Mouse (Mus musculus) heart, embryonic 16.5 days (tissue): ENCODE data around the gene Hcfc1r1. TPM values are rescaled to one million over a fixed set of nuclear protein-coding genes. Genes with fewer than 3 reads are reported as not detected.

Experiments
- ATAC-seq: fragments of 200-750 bp; cut with Nextera tagmentation; replicated peaks from 2 replicates; pipeline ENCODE4 v1.8.0; 2017; ENCODE audit warnings: moderate number of reproducible peaks; ENCODE audit not compliant: insufficient read depth, low FRiP score; ENCODE audit errors: extremely low read depth
- H3K27ac ChIP-seq: fragments of 300-500 bp; sonication (generic); 2 replicates; pipeline ENCODE4 v1.5.1; 2014; ENCODE audit warnings: mild to moderate bottlenecking, low read length, control low read depth, moderate library complexity
- H3K27me3 ChIP-seq: fragments of 300-500 bp; sonication (generic); 2 replicates; pipeline ENCODE4 v1.6.1; 2014; ENCODE audit warnings: low read length, mixed read lengths; ENCODE audit not compliant: control insufficient read depth, insufficient read depth
- H3K36me3 ChIP-seq: fragments of 300-500 bp; sonication (generic); 2 replicates; pipeline ENCODE4 v1.6.1; 2014; ENCODE audit not compliant: control insufficient read depth, insufficient read depth
- H3K4me1 ChIP-seq: fragments of 300-500 bp; sonication (generic); 2 replicates; pipeline ENCODE4 v1.6.1; 2014; ENCODE audit warnings: low read length, mixed read lengths; ENCODE audit not compliant: control insufficient read depth, insufficient read depth
- H3K4me2 ChIP-seq: fragments of 300-500 bp; sonication (generic); 2 replicates; pipeline ENCODE4 v1.6.1; 2014; ENCODE audit warnings: low read depth, mild to moderate bottlenecking, control low read depth, low read length
- H3K4me3 ChIP-seq: fragments of 300-500 bp; sonication (generic); 2 replicates; pipeline ENCODE4 v1.5.1; 2014; ENCODE audit warnings: mild to moderate bottlenecking, control low read depth, low read length
- H3K9ac ChIP-seq: fragments of 300-500 bp; sonication (generic); 2 replicates; pipeline ENCODE4 v1.6.1; 2014; ENCODE audit warnings: low read length, control low read depth
- H3K9me3 ChIP-seq: fragments of 300-500 bp; sonication (generic); replicated peaks from 2 replicates; pipeline ENCODE4 v1.6.1; 2016; ENCODE audit warnings: low read length; ENCODE audit not compliant: control insufficient read depth
- WGBS: fragments of 180-500 bp; shearing (Covaris S2); extraction: QIAGEN DNeasy Blood & Tissue Kit; methylation state at CpG from one replicate; pipeline ENCODE4 v1.1.7; 2014; 5-methylcytosine and 5-hydroxymethylcytosine counted together
- polyA plus RNA-seq: library from polyadenylated mRNA; unstranded; fragments of >200 nt; fragmentation: Nextera tagmentation; extraction: Ambion mirVana; gene quantifications from 2 replicates; pipeline ENCODE4 v1.2.1, GENCODE M21; 2015

Hcfc1r1 gene
- polyA plus RNA-seq, 1 experiment from 2014 or later = 214 TPM

DNA sequence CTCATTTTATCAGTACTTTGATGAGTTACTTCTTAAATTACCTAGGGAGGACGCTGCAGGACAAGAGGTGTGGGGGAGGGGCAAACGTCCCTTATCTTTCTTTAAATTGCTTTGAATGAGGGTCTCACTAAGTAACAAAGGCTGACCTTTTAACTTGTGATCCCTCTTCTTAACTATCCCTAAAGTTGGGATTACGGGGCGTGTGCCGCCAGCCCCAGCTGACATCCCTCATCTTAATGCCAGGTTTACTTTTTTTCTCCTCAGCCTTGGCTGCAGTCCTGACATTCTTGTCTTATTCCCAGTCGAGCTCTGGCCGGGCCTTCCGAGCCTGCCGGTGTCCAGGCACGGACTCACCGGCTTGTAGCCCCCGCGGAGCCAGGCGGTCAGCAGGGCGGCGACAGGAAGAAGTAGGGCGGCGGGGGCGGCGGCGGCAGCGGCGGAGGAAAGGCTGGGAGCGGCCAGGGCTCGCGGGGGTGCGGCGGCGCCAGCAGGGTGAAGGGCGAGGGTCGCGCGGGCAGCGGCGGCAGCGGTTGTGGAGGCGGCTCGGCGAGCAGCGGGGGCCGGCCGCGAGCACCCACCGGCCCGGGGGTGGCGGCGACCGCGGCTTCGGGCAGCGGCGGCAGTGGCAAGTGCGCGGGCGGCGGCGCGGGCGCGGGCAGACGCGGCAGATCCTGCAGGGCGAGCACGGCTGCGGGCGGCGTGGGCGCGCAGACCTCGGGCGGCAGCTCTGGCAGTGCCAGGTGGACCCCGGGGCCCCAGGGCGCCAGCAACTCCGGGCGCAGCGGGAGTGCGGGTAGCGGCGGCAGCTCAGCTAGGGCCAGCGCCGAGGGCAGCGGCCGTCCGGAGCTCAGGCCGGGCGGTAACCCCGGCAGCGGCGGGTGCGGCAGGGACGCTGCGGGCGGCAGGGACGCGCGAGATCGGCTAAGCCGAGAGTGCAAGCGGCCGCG, 26.0 kb downstream of the Hcfc1r1 start:
- peak overlapping the region; percentile 72 for H3K9ac ChIP-seq
- H3K4me3 ChIP-seq = peak overlapping the region; percentile 70
- under 1% methylated on average over 77 of the region's 101 CpGs for WGBS
- H3K36me3 ChIP-seq = no peaks in the 10 kb centered on the region
- peaks cover 25% of the 10 kb centered on the region for H3K27me3 ChIP-seq
- H3K4me2 ChIP-seq = peak overlapping the region; percentile 100
- H3K9me3 ChIP-seq = no peaks in the 10 kb centered on the region
- peaks cover 8% of the 10 kb centered on the region; the same call in 1 of the 2 replicates for H3K4me1 ChIP-seq
- H3K27ac ChIP-seq = no peak overlapping the region
- ATAC-seq = 0 out of 2 replicates have a peak, but pooled peaks have one; percentile 4

DNA sequence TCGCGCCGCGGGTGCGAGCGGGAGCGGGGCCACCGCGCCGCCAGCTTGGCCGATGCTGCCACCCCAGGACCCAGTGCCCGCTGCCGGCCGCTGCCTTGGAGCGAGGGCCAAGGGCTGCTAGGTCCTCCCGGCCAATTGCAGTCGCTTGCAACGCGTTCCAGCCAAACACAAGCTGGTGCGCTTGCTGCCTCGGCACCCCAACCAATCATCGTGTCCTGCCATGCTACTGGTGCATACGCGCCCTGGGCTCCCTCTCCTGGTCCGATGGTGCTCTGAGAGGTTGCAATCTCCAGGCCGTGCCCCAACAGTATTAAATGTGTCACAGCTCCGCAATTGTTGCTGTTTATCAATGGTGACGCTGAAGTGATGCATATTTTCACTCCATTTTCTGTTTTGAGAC, 26.7 kb downstream of the Hcfc1r1 start:
- H3K4me1 ChIP-seq = peaks cover 8% of the 10 kb centered on the region; the same call in 1 of the 2 replicates
- H3K27ac ChIP-seq = no peak overlapping the region
- peak overlapping the region; percentile 72 for H3K9ac ChIP-seq
- peak; percentile 97 for ATAC-seq
- peak overlapping the region; percentile 70 for H3K4me3 ChIP-seq
- H3K9me3 ChIP-seq = no peaks in the 10 kb centered on the region
- peaks cover 28% of the 10 kb centered on the region for H3K27me3 ChIP-seq
- no peaks in the 10 kb centered on the region for H3K36me3 ChIP-seq
- WGBS = 1% methylated on average over 28 of the region's 28 CpGs
- H3K4me2 ChIP-seq = peak overlapping the region; percentile 100

DNA sequence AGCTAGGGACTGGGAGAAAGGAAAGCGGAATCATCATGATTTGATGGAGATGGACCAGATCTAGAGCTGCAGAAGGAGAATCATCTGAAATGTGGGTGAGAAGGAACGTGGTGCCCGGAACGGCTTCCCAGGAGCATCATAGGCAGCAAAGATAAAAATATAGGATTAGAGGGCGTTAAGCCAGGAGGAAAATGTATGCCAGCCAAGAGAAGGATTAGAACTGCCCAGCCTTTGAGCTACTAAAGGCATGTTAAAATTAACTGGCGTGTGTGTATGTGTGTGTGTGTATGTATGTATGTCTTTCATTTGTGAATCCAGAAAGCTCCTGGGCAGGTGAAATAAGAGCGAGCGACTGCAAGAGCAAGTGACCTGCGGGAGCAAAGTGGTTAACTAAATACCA, 29.9 kb downstream of the Hcfc1r1 start:
- H3K4me3 ChIP-seq = no peak overlapping the region
- no peak overlapping the region for H3K27ac ChIP-seq
- no peaks in the 10 kb centered on the region for H3K9me3 ChIP-seq
- peaks cover 25% of the 10 kb centered on the region for H3K27me3 ChIP-seq
- H3K36me3 ChIP-seq = no peaks in the 10 kb centered on the region
- H3K4me2 ChIP-seq = no peak overlapping the region
- peaks cover 8% of the 10 kb centered on the region; the same call in 1 of the 2 replicates for H3K4me1 ChIP-seq
- ATAC-seq = no peak
- 76% methylated on average over 9 of the region's 9 CpGs for WGBS
- no peak overlapping the region for H3K9ac ChIP-seq

DNA sequence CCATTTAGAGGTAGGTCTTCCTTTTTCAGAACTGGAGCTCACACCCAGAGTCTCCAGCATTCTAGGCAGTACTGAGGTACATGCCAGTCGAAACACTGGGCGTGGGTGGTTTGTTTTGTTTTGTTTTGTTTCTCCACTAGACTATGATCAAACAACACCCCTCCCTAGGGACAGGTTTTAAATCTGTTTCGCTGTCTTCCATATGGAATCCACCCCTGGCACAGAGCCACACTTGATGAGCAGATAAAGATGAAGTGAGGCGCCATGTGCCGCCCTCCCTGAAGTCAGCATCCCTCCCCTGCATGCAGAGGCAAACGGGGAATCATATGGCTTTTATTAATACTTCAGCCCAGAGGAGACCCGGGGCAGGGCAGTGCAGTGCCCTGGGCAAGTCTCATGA, 31.3 kb downstream of the Hcfc1r1 start:
- no peak for ATAC-seq
- Histone ChIP-seq H3K36me3 (no peaks in the 10 kb centered on the region), H3K4me3 (no peak overlapping the region), H3K4me1 (0 out of 2 replicates have a peak, but pooled peaks cover 3% of the 10 kb centered on the region), H3K9me3 (no peaks in the 10 kb centered on the region), H3K27me3 (peaks cover 16% of the 10 kb centered on the region), H3K4me2 (no peak overlapping the region), H3K27ac (no peak overlapping the region), H3K9ac (no peak overlapping the region)
- WGBS = 53% methylated on average over 7 of the region's 7 CpGs

DNA sequence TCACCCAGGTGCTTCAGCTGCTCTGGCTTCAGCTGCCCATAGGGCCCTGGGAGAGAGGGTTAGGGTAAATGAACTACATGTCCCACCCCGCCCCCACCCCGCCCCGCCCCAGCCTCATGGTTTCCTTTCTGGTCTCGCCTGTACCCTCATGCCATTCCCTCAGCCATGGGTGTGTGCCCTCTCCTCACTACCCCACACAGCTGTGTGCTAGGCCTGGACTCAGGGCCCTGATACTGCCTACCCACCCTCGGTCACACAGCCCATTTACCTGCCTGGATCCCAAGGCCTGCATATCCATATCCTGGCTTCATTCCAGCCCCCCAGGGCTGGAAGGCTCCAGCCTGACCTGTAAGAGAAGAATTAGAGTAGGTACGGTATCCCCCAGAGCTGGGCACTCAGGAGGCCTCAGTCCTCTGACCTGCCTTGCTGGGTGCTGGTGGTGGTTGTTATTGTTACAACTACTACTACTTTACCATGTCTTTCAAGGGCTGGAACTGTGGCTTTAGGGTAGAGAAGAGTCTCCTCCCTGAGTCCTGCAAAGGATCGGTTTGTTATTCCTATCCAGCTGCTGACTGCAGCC, 32.2 kb downstream of the Hcfc1r1 start:
- 69% methylated on average over 7 of the region's 7 CpGs for WGBS

DNA sequence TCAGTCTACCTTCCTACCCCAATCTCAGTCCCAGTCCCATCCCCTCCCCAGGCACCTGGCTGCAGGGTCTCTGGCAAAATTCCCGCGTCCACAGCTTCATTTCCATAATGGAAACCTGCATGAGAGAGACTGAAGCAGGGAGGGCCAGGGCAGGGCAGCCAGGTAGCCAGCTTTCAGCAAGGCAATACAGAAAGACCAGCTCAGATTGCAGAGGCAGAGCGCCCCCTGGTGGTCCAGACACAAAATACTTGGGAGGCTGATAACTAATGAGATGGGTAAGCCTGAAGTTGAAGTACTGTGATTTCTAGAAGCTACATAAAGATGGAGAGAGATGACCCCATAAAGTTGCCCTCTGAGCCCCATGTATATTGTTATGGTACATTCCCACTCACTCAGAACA, 32.8 kb downstream of the Hcfc1r1 start:
- Histone ChIP-seq H3K27ac (no peak overlapping the region), H3K27me3 (peaks cover 11% of the 10 kb centered on the region), H3K36me3 (no peaks in the 10 kb centered on the region), H3K4me1 (no peaks in the 10 kb centered on the region), H3K4me3 (no peak overlapping the region), H3K9ac (no peak overlapping the region), H3K9me3 (no peaks in the 10 kb centered on the region), H3K4me2 (no peak overlapping the region)
- no peak; the same call in 1 of the 2 replicates for ATAC-seq
- WGBS = 0% methylated on average over 3 of the region's 3 CpGs

More for the DNA sequence above, 32.2 kb downstream of the Hcfc1r1 start:
- H3K9ac ChIP-seq = no peak overlapping the region
- no peak overlapping the region for H3K4me3 ChIP-seq
- no peak overlapping the region for H3K4me2 ChIP-seq
- H3K36me3 ChIP-seq = no peaks in the 10 kb centered on the region
- ATAC-seq = no peak
- no peaks in the 10 kb centered on the region for H3K4me1 ChIP-seq
- no peak overlapping the region for H3K27ac ChIP-seq
- peaks cover 16% of the 10 kb centered on the region for H3K27me3 ChIP-seq
- no peaks in the 10 kb centered on the region for H3K9me3 ChIP-seq

DNA sequence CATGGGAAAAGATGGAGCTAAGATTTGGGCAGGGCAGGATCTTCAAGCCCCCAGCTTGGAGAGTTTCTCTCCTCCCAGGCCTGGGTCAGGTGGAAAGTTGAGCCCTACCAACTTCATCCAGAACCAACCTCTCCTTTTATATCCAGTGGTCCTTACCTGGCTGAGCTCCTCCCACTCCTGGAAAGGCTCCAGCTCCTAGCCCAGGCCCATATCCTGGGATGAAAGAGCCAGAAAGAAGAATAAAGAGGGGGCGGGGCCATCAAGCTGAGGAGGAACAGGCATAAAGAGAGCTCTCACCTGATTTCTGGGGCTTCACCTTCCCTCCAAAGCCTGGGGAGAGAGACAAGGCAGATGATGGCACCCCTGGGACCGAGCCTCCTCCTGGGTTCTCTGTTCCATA, 43.6 kb downstream of the Hcfc1r1 start:
- Histone ChIP-seq H3K9ac (no peak overlapping the region), H3K4me1 (no peaks in the 10 kb centered on the region), H3K36me3 (no peaks in the 10 kb centered on the region), H3K4me2 (no peak overlapping the region), H3K27me3 (peaks cover 4% of the 10 kb centered on the region; the same call in 1 of the 2 replicates), H3K9me3 (no peaks in the 10 kb centered on the region), H3K27ac (no peak overlapping the region), H3K4me3 (no peak overlapping the region)
- no peak for ATAC-seq
- WGBS = 48% methylated on average over 2 of the region's 2 CpGs

DNA sequence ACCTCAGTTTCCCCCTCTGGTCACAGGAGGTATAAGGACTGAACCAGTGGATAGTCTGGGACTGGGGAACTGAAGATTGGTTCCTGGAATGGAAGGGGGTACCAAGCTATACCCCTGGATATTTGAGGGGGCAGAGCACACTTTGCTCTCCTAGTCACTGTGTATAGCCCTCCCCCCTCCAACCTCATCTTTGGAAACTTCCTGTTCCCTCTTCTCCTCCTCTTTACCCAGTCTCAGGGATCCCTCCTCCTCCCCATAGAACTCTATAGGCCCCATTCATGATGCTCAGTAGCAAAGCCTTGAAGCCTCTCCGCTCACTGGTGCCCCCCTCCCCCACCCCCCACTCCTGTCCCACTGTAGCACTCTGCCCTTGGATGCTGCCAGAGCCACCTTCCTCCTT, 46.1 kb downstream of the Hcfc1r1 start:
- ATAC-seq = no peak
- 47% methylated on average over 1 of the region's 1 CpGs for WGBS
- Histone ChIP-seq H3K4me2 (no peak overlapping the region), H3K27me3 (0 out of 2 replicates have a peak, but pooled peaks cover 4% of the 10 kb centered on the region), H3K36me3 (no peaks in the 10 kb centered on the region), H3K9ac (no peak overlapping the region), H3K9me3 (no peaks in the 10 kb centered on the region), H3K27ac (no peak overlapping the region), H3K4me1 (no peaks in the 10 kb centered on the region), H3K4me3 (no peak overlapping the region)

DNA sequence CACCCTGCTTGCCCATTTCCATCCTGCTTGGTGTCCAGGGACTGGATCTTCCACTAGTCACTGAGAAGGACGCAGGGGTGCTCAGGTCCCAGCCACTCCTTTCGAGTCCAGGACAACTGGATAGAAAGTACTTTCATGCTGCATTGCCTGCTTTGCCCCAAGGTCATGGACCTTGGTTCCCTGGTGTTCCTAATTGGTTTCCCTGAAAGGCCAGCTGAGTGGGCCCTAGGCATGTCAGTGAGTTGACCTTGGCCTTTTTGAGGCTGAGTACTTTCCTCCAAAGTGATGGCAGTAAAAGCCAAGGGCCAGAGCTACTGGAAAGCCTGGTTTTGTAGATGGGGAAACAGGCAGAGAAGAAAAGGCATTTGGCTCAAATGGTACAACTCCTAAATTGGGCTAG, 48.5 kb downstream of the Hcfc1r1 start:
- 81% methylated on average over 2 of the region's 2 CpGs for WGBS
- Histone ChIP-seq H3K27ac (no peak overlapping the region), H3K4me3 (no peak overlapping the region), H3K36me3 (no peaks in the 10 kb centered on the region), H3K27me3 (0 out of 2 replicates have a peak, but pooled peaks cover 4% of the 10 kb centered on the region), H3K4me1 (peaks cover 5% of the 10 kb centered on the region; the same call in 1 of the 2 replicates), H3K4me2 (no peak overlapping the region), H3K9me3 (no peaks in the 10 kb centered on the region), H3K9ac (no peak overlapping the region)
- no peak for ATAC-seq
